Mouse (Mus musculus) layer of hippocampus, adult 6 months (tissue): ENCODE measurements around the gene Fxyd4. TPM values are rescaled to one million over a fixed set of nuclear protein-coding genes. Genes with fewer than 3 reads are reported as not detected.

Experiments
- long read RNA-seq, 2 experiments: library from polyadenylated mRNA; unstranded; transcript quantifications; one replicate each; pipeline ENCODE4 v2.0.0; 2019 to 2020
- microRNA-seq: library from miRNA; unstranded; fragments of <30 nt; microRNA quantifications from one replicate; pipeline ENCODE4 v1.2.0, GENCODE M21; 2020
- polyA plus RNA-seq: library from polyadenylated mRNA; unstranded; fragments of <200 nt; fragmentation: Nextera tagmentation; gene quantifications from 2 replicates; pipeline ENCODE4 v1.2.3, GENCODE M21; 2021

Gene Fxyd4
- polyA plus RNA-seq = 0.72 TPM in 1 of 2 replicates, not detected in the other
- long read RNA-seq, experiment 1 = 0 reads
- long read RNA-seq, experiment 2, partial matches to known transcripts = 0 of 1 reads
- long read RNA-seq, experiment 2, other reads (novel, unspliced or antisense) = 1 of 1 reads

DNA sequence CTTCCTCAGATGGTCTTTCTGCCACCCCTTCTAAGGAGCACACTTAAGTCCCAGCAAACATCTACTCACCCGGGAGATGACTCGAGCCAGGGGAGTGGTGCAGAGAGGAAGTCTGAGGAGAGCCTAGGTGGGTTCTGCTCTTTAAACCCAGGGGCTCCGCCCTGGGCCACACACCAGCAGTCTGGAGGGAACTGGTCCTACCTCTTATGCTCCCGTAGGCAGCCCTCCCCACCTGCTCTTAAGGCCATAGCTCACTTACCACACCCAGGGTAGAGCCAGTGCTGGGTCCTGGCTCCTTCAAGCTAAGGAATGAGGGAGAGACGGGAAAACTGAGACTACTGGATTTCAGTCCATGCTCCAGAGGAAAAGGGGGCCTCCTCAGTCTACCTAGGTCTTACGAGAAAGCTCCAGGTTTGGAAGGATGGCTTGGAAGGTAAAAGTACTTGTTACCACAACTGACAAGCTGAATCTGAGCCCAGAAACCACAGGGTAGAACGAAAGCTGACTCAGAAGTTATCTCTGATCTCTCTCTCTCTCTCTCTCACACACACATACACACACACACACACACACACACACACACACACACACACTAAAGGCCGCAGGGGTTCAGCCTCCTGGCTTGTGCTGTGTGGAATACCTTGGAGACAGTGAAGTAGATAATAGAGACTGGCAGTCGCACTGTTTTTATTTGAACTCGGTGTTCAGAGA, at the start of gene Fxyd4:
Fxyd4 (minus strand) TSS at position 471 of the 711 bp plus-strand sequence.

DNA sequence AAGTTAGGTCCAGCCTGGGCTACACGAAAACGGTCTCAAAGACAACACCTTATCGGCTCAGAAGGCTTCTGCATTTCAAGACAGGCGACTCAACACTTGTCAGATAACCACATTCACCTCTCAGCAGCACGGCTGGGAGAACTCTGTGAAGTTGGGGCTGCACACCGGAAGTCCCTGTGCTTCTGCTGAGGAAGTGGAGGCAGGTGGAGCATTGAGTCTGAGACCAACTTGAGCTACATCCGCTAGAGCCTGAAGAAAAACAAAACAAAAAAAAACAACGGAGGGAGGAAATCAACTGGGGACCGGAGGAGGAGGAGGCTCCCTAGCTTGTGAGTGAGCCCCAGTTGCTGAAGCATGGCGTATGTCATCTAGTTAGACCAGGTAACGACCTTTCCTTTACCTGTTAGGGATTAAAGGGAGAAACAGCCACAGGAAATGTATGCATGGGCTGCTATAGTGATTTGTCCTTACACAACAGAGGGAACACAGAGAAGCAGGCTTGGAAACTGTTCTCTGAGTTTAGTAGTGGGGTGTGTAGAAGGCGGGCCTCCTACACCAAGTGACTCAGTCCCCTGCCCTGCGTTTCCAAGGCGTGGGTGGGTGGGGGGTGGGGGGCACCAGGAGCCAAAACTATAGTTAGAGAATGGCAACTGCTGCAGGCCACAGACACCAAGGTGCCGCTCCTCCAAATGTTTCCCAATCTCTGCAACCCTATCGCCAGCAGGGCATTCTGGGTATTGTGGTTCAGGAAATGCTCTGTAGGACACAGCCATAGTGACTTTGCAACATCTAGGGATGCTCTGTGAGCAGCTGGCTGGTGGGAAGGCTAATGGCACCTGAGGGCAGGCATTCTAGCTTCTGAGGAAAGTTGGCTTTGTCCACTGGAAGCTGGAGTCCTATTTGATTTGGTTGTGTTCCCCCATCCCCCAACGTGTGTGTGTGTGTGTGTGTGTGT, 37.1 kb downstream of the Fxyd4 start, which contains the start of gene Hnrnpf:
Hnrnpf (plus strand) TSS at position 199 of the 955 bp plus-strand sequence.

Small RNAs within 50 kb of the gene (microRNA-seq; reads per million reads assigned to microRNA genes)
- not detected for gene Gm25535

Other genes starting within 250 kb of the Fxyd4 start
- 116 and 127 TPM in 2 replicates for gene Zfp637, start 96.5 kb downstream of the Fxyd4 start, polyA plus RNA-seq
- 26.2 and 28.2 TPM in 2 replicates for gene Zfp239, start 75.6 kb downstream of the Fxyd4 start, polyA plus RNA-seq
- 94.9 and 101 TPM in 2 replicates for gene Hnrnpf, start 37.4 kb downstream of the Fxyd4 start, polyA plus RNA-seq
- gene Rasgef1a, start 73.7 kb upstream of the Fxyd4 start, polyA plus RNA-seq = 55.7 and 61.6 TPM in 2 replicates
- gene Csgalnact2, start 201.4 kb upstream of the Fxyd4 start, polyA plus RNA-seq = 6.2 and 7.1 TPM in 2 replicates